Mouse (Mus musculus) heart, postnatal 10 days (tissue): ENCODE measurements around the gene Mrgprg. TPM values are rescaled to one million over a fixed set of nuclear protein-coding genes. Genes with fewer than 3 reads are reported as not detected.

Source experiments
- microRNA-seq, 2 experiments: library from miRNA; unstranded; fragments of <30 nt; microRNA quantifications; one replicate each; pipeline ENCODE4 v1.2.0; 2022
- total RNA-seq, 2 experiments: library from RNA; stranded (reverse); gene quantifications; 2 replicates each; pipeline ENCODE4 v1.2.3; 2021

Mrgprg gene
- total RNA-seq, 2 experiments from 2014 or later, result not detected

Small RNA genes within 50 kb of the gene (microRNA-seq; reads per million reads assigned to microRNA genes)
- gene Gm22064, result 0 reads per million in 2 experiments

Other genes with a start within 250 kb of the Mrgprg start
- 100 to 1,000 TPM; 192 to 197 TPM for gene Nap1l4, start 217.9 kb downstream of the Mrgprg start, total RNA-seq
- 10 to 100 TPM; 20.3 to 26.8 TPM for gene Cars, start 166.9 kb downstream of the Mrgprg start, total RNA-seq
- gene Tnfrsf26, start 138.3 kb downstream of the Mrgprg start, total RNA-seq, result 1 to 10 TPM; 1.0 to 1.1 TPM
- gene Tnfrsf22, start 117.3 kb downstream of the Mrgprg start, total RNA-seq, result 1 to 10 TPM; 2.5 to 3.2 TPM
- 1 to 10 TPM; 2.4 to 2.6 TPM for gene Tnfrsf23, start 81.1 kb downstream of the Mrgprg start, total RNA-seq
- gene Osbpl5, start 10.0 kb downstream of the Mrgprg start, total RNA-seq, result 10 to 100 TPM; 28.7 to 32.2 TPM
- 1 to 10 TPM; 1.8 to 2.3 TPM for gene Mrgpre, start 17.5 kb upstream of the Mrgprg start, total RNA-seq
- 1 to 10 TPM; 6.3 to 8.0 TPM for gene Nadsyn1, start 55.9 kb upstream of the Mrgprg start, total RNA-seq
- 10 to 100 TPM in 1 of 2 experiments, 1 to 10 TPM in 1; 9.9 to 10.9 TPM for gene Dhcr7, start 56.2 kb upstream of the Mrgprg start, total RNA-seq
- gene Gm498, start 99.8 kb upstream of the Mrgprg start, total RNA-seq, result not detected
- under 1 TPM; 0.69 to 0.93 TPM for gene Shank2, start 234.9 kb upstream of the Mrgprg start, total RNA-seq